Mouse (Mus musculus): Measurements from ENCODE around the gene Rai14.

DNA sequence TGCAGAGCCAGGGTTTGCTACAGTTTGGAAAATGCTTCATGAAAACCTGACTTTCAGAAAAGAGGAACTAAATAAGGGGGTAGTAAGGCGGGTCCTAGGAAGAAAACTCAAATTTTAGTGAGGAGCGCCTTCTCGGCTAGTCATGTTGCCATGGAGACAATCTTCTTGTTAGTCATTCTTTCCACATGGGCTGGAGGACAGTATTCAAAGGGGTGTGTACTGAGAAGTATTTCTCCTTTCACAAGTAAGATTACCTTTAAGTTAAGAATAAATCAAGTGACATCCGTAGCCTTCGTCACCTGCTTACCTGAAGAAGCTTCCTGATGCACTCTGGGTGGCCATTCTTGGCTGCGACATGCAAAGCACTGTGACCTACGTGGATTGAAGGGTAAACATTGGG, 115.0 kb downstream of the Rai14 start:
- TF ChIP-seq NELFE (IDR thresholded peaks at IDR 0.05; ENCODE audit: low read depth, low read length) (no peak), POLR2A (IDR thresholded peaks at IDR 0.05; ENCODE audit: control insufficient read depth in 1 of 2, insufficient read depth in 1 of 2, low read depth in 1 of 2, low read length in 2 of 2, poor library complexity in 1 of 2) (no peak), MAX (IDR thresholded peaks at IDR 0.05; ENCODE audit: low read length) (no peak)

Measured in MEL (cell line).